Comparison of ENCODE assay signal across 9 mouse cellular contexts in the genomic region with DNA sequence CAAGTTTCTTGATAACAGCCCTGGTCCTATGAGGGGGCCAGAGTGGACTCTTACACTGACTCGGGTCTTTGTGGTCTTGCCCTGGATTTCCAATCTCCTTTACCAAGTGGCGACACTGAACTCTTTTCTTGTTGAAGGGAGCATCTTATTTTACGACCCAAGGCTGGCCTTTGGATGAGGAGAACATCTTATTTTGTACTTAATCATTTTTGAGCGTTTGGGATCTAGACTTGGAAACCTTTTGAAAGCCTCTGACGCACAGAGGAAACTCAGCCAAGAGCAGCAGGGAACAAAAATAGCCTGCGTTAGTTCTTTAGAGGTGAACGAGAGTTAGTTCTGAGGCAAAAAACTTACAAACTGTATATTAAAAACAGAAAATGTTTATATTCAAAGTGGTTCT. TPM values are rescaled to one million over a fixed set of nuclear protein-coding genes. Genes with fewer than 3 reads are reported as not detected.
DNase-seq lines count a peak whose midpoint lies in the region.
"Had no signal": no experiment of that assay in that cellular context is flagged by ENCODE, and none has a peak within 500 bp of the region (broad histone marks: within the 10 kb centered on the region; RNA-seq: fewer than 3 reads in every experiment).

No protein-coding gene starts in this region.

- intact Hi-C loops in left cerebral cortex, postnatal 10 days (cut with DNase I): no loop called here

- peak; percentile 64 for DNase-seq in gastrocnemius, adult 18-20 months (ENCODE audit: low spot score)
- DNase-seq in gastrocnemius, postnatal 10 days: no peak
- DNase-seq in NIH3T3 (ENCODE audit: low read depth): peak; percentile 14
- peak; percentile 63 for DNase-seq in gastrocnemius, postnatal 25 days
- peak; percentile 64 for DNase-seq in kidney, postnatal 10 days
- no peak for DNase-seq in left cerebral cortex, postnatal 10 days (ENCODE audit: extremely low spot score in 1 of 2, low spot score in 2 of 2)
- no peak for DNase-seq in cerebellum, postnatal 10 days
- DNase-seq in ovary, postnatal 36 days (ENCODE audit: low spot score): no peak

RNA-seq across cellular contexts. Expression of a gene that starts 4.5 kb away (rescaled TPM):
- 1 to 10 TPM; 4.4 to 5.4 TPM for total RNA-seq in gastrocnemius, adult 18-20 months (2021)
- 10 to 100 TPM in 1 of 2 experiments, 1 to 10 TPM in 1; 9.0 to 10.7 TPM for total RNA-seq in gastrocnemius, postnatal 10 days (2021)
- 1 to 10 TPM; 4.4 to 5.4 TPM for total RNA-seq in gastrocnemius, postnatal 25 days (2021)
- 10 to 100 TPM in 1 of 2 experiments, 1 to 10 TPM in 1; 7.1 to 10.8 TPM for total RNA-seq in left cerebral cortex, postnatal 10 days (2021)

RNA-seq across cellular contexts. Expression of a gene that starts 46.8 kb away (rescaled TPM):
- not detected for total RNA-seq in gastrocnemius, adult 18-20 months (2021)
- not detected for total RNA-seq in gastrocnemius, postnatal 10 days (2021)
- total RNA-seq in gastrocnemius, postnatal 25 days (2021): not detected
- under 1 TPM; 0.51 to 0.53 TPM for total RNA-seq in left cerebral cortex, postnatal 10 days (2021)
- total RNA-seq: neutrophil, adult 5-6 weeks had no signal

Comparison
In these comparisons a context has a peak if more than half of its experiments do, and no peak if none do; other contexts are left out.
1. DNase-seq: peak in gastrocnemius, adult 18-20 months (single experiment), NIH3T3 (single experiment), gastrocnemius, postnatal 25 days (single experiment) and kidney, postnatal 10 days (single experiment); none in gastrocnemius, postnatal 10 days (single experiment), left cerebral cortex, postnatal 10 days (0 of 2), cerebellum, postnatal 10 days (0 of 2) and ovary, postnatal 36 days (single experiment).